Mouse (Mus musculus) thymus, adult 2 months (tissue): Measurements from ENCODE around the gene Osbpl11. TPM values are rescaled to one million over a fixed set of nuclear protein-coding genes. Genes with fewer than 3 reads are reported as not detected.

Experiments used
- DNase-seq: peaks from one replicate; pipeline ENCODE4 v3.0.0; 2021
- H3K27ac ChIP-seq: fragments of 200-500 bp; 2 replicates; pipeline ENCODE4 v1.5.1; 2012; ENCODE audit warnings: low read length, control low read depth; ENCODE audit not compliant: control insufficient read depth, insufficient read depth
- H3K27me3 ChIP-seq: fragments of 200-500 bp; 2 replicates; pipeline ENCODE4 v1.6.1; 2012; ENCODE audit warnings: mild to moderate bottlenecking, low read length, moderate library complexity, mixed read lengths; ENCODE audit not compliant: control insufficient read depth, insufficient read depth
- H3K36me3 ChIP-seq: fragments of 200-500 bp; 2 replicates; pipeline ENCODE4 v1.6.1; 2012; ENCODE audit warnings: mild to moderate bottlenecking, low read length, moderate library complexity; ENCODE audit not compliant: control insufficient read depth, insufficient read depth
- H3K4me1 ChIP-seq: fragments of 200-500 bp; replicated peaks from 2 replicates; pipeline ENCODE4 v1.6.1; 2012; ENCODE audit warnings: low read length; ENCODE audit not compliant: control insufficient read depth, insufficient read depth
- H3K4me3 ChIP-seq: fragments of 200-500 bp; 2 replicates; pipeline ENCODE4 v1.5.1; 2012; ENCODE audit warnings: mild to moderate bottlenecking, low read length, control low read depth, moderate library complexity; ENCODE audit not compliant: control insufficient read depth, insufficient read depth
- CTCF ChIP-seq: fragments of 200-500 bp; IDR thresholded peaks from 2 replicates; pipeline ENCODE4 v1.5.1; 2012; ENCODE audit warnings: mild to moderate bottlenecking, control low read depth, low read length, moderate library complexity, borderline replicate concordance; ENCODE audit not compliant: control insufficient read depth, poor library complexity, insufficient read depth; ENCODE audit errors: extremely low read depth
- POLR2A ChIP-seq: fragments of 200-500 bp; IDR thresholded peaks from 2 replicates; pipeline ENCODE4 v1.6.1; 2012; ENCODE audit warnings: mild to moderate bottlenecking, low read length, control low read depth, moderate library complexity; ENCODE audit not compliant: control insufficient read depth, poor library complexity, insufficient read depth; ENCODE audit errors: extremely low read depth
- WGBS: fragments of 180-500 bp; shearing (Covaris S2); methylation state at CpG from one replicate; pipeline ENCODE4 v1.1.7; 2018; 5-methylcytosine and 5-hydroxymethylcytosine counted together
- polyA plus RNA-seq: library from polyadenylated mRNA; depleted of rRNA; stranded (reverse); fragments of >200 nt; gene quantifications from 2 replicates; pipeline ENCODE4 v1.2.3, GENCODE M21; 2012; rRNA removed

Osbpl11 gene
- polyA plus RNA-seq, 1 experiment = 26.5 TPM

- no peaks in the 10 kb centered on the region for H3K27me3 ChIP-seq
- peaks cover 50% of the 10 kb centered on the region for H3K36me3 ChIP-seq
- 0 out of 2 replicates have a peak, but pooled peaks cover 2% of the 10 kb centered on the region for H3K4me1 ChIP-seq
- H3K27ac ChIP-seq = no peak overlapping the region; the same call in 1 of the 2 replicates
- no peak overlapping the region for H3K4me3 ChIP-seq
- no peak for TF ChIP-seq CTCF
- no peak for TF ChIP-seq POLR2A
- no peak for DNase-seq
- WGBS = 43% methylated on average over 9 of the region's 9 CpGs
Observed at GRCm38 (mm10) chr16:33267616-33268253, 82.9 kb downstream of the Osbpl11 start.

GRCm38 (mm10) chr16:33271824-33272223 lies 87.0 kb downstream of the Osbpl11 start:
- 94% methylated on average over 4 of the region's 4 CpGs for WGBS
- Histone ChIP-seq H3K4me1 (0 out of 2 replicates have a peak, but pooled peaks cover 2% of the 10 kb centered on the region), H3K27ac (no peak overlapping the region), H3K4me3 (no peak overlapping the region), H3K36me3 (peaks cover 31% of the 10 kb centered on the region), H3K27me3 (no peaks in the 10 kb centered on the region)
- TF ChIP-seq POLR2A = no peak
- no peak for TF ChIP-seq CTCF
- DNase-seq = no peak

GRCm38 (mm10) chr16:33283079-33283478 lies 98.2 kb downstream of the Osbpl11 start:
- Histone ChIP-seq H3K4me3 (no peak overlapping the region), H3K27ac (no peak overlapping the region), H3K27me3 (no peaks in the 10 kb centered on the region), H3K36me3 (peaks cover 50% of the 10 kb centered on the region), H3K4me1 (no peaks in the 10 kb centered on the region)
- TF ChIP-seq CTCF (no peak), POLR2A (no peak)
- WGBS = 73% methylated on average over 1 of the region's 1 CpGs
- no peak for DNase-seq

- TF ChIP-seq CTCF (no peak), POLR2A (no peak)
- no peak overlapping the region for H3K4me3 ChIP-seq
- H3K27ac ChIP-seq = no peak overlapping the region
- WGBS = 91% methylated on average over 9 of the region's 9 CpGs
- no peaks in the 10 kb centered on the region for H3K27me3 ChIP-seq
- no peak for DNase-seq
- no peaks in the 10 kb centered on the region for H3K4me1 ChIP-seq
- H3K36me3 ChIP-seq = peaks cover 58% of the 10 kb centered on the region
Observed at GRCm38 (mm10) chr16:33288536-33288935, 103.7 kb downstream of the Osbpl11 start.

- 86% methylated on average over 7 of the region's 7 CpGs for WGBS
- H3K4me1 ChIP-seq = no peaks in the 10 kb centered on the region
- peaks cover 66% of the 10 kb centered on the region for H3K36me3 ChIP-seq
- no peak overlapping the region for H3K27ac ChIP-seq
- TF ChIP-seq CTCF = no peak
- TF ChIP-seq POLR2A = no peak
- H3K4me3 ChIP-seq = no peak overlapping the region
- DNase-seq = no peak
- H3K27me3 ChIP-seq = no peaks in the 10 kb centered on the region
Observed at GRCm38 (mm10) chr16:33289981-33290380, 105.1 kb downstream of the Osbpl11 start.

- H3K4me3 ChIP-seq = no peak overlapping the region
- no peak overlapping the region for H3K27ac ChIP-seq
- TF ChIP-seq CTCF = no peak
- TF ChIP-seq POLR2A = no peak
- no peaks in the 10 kb centered on the region for H3K4me1 ChIP-seq
- DNase-seq = no peak
- peaks cover 75% of the 10 kb centered on the region for H3K36me3 ChIP-seq
- H3K27me3 ChIP-seq = no peaks in the 10 kb centered on the region
- 98% methylated on average over 7 of the region's 7 CpGs for WGBS
Observed at GRCm38 (mm10) chr16:33292241-33292640, 107.4 kb downstream of the Osbpl11 start.

Other genes with a start within 250 kb of the Osbpl11 start
- gene Iqcg, start 128.9 kb upstream of the Osbpl11 start, polyA plus RNA-seq = 0.12 and 0.14 TPM in 2 replicates
- 328 and 393 TPM in 2 replicates for gene Rpl35a, start 128.6 kb upstream of the Osbpl11 start, polyA plus RNA-seq
- 2.1 and 2.2 TPM in 2 replicates for gene Lmln, start 122.5 kb upstream of the Osbpl11 start, polyA plus RNA-seq
- 16.3 and 17.3 TPM in 2 replicates for gene Snx4, start 66.4 kb downstream of the Osbpl11 start, polyA plus RNA-seq
- 22.5 and 23.4 TPM in 2 replicates for gene Zfp148, start 195.8 kb downstream of the Osbpl11 start, polyA plus RNA-seq